Comparison of ENCODE assay signal across 11 mouse cellular contexts in the genomic region with DNA sequence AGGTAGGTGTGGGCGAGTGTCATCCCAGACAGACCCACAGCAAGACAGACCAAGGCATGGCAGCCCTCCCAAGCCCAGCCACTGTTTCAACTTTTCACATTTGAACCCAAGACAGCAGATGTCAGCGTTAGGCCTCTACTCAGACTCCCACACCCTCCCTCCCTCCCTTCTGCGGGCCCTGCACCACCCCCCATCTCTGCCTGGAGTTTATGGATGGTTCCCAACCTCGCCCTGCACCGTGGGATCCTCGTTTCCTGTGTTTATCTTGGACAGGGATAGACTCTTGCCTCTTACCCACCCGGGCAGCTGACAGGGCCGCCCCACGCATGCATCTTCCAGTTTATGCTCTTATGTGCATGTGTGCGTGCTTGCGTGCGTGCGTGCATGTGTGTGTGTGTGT.
A peak's percentile ranks its signal among the peaks of the same experiment; 100 is the strongest.
DNase-seq lines count a peak whose midpoint lies in the region; ATAC-seq lines count a peak whose summit lies in the region.
"Had no signal": no experiment of that assay in that cellular context is flagged by ENCODE, and none has a peak within 500 bp of the region (broad histone marks: within the 10 kb centered on the region; RNA-seq: fewer than 3 reads in every experiment).

No protein-coding gene starts in this region.

- no peak overlapping the region for H3K9ac ChIP-seq in heart, embryonic 14.5 days (ENCODE audit: low read length)
- no peak overlapping the region for H3K9ac ChIP-seq in lung, embryonic 15.5 days
- H3K9ac ChIP-seq in hindbrain, embryonic 14.5 days: no peak overlapping the region

- no peak overlapping the region for H3K4me3 ChIP-seq in heart, embryonic 10.5 days
- H3K4me3 ChIP-seq in heart, embryonic 14.5 days (ENCODE audit: control insufficient read depth in 1 of 2, insufficient read depth in 1 of 2, low read depth in 1 of 2, low read length in 2 of 2): no peak overlapping the region
- H3K4me3 ChIP-seq in lung, embryonic 15.5 days: no peak overlapping the region
- no peak overlapping the region for H3K4me3 ChIP-seq in hindbrain, embryonic 14.5 days (replicated peaks; ENCODE audit: low read length)

- no peaks in the 10 kb centered on the region for H3K9me3 ChIP-seq in heart, embryonic 10.5 days
- no peaks in the 10 kb centered on the region for H3K9me3 ChIP-seq in heart, embryonic 14.5 days (ENCODE audit: control insufficient read depth, low read length)
- no peaks in the 10 kb centered on the region for H3K9me3 ChIP-seq in lung, embryonic 15.5 days
- H3K9me3 ChIP-seq in hindbrain, embryonic 14.5 days (ENCODE audit: control insufficient read depth, low read length): no peaks in the 10 kb centered on the region

- WGBS in heart, embryonic 10.5 days: 49% methylated on average over 13 of the region's 13 CpGs
- WGBS in heart, embryonic 14.5 days: 39% methylated on average over 13 of the region's 13 CpGs
- WGBS in lung, embryonic 15.5 days: 15% methylated on average over 12 of the region's 13 CpGs
- 65% methylated on average over 13 of the region's 13 CpGs for WGBS in hindbrain, embryonic 14.5 days

- H3K4me2 ChIP-seq in heart, embryonic 14.5 days (ENCODE audit: low read length): no peak overlapping the region
- H3K4me2 ChIP-seq in lung, embryonic 15.5 days: no peak overlapping the region
- H3K4me2 ChIP-seq in hindbrain, embryonic 14.5 days (replicated peaks): no peak overlapping the region

- peak; percentile 88 for DNase-seq in heart, adult 11 months
- DNase-seq in heart, embryonic 10.5 days (ENCODE audit: low spot score): no peak
- peak; percentile 47 for DNase-seq in 3T3-L1 (ENCODE audit: low read depth, low spot score)
- DNase-seq in right cerebral cortex, postnatal 25 days: no peak
- no peak for DNase-seq in hindbrain, embryonic 14.5 days (ENCODE audit: low spot score)
- no peak for DNase-seq in cerebellum, adult 11-12 months
- DNase-seq: cerebellum, adult 2 months had no signal

- H3K36me3 ChIP-seq in heart, embryonic 10.5 days: no peaks in the 10 kb centered on the region
- no peaks in the 10 kb centered on the region for H3K36me3 ChIP-seq in heart, embryonic 14.5 days (ENCODE audit: control insufficient read depth, insufficient read depth, low read length)
- no peaks in the 10 kb centered on the region for H3K36me3 ChIP-seq in lung, embryonic 15.5 days
- H3K36me3 ChIP-seq in hindbrain, embryonic 14.5 days (replicated peaks; ENCODE audit: control insufficient read depth, insufficient read depth): no peaks in the 10 kb centered on the region

- peaks cover 73% of the 10 kb centered on the region for H3K27me3 ChIP-seq in heart, embryonic 10.5 days (ENCODE audit: insufficient read depth, poor library complexity, severe bottlenecking)
- H3K27me3 ChIP-seq in heart, embryonic 14.5 days (ENCODE audit: control insufficient read depth, insufficient read depth, low read length): peaks cover 3% of the 10 kb centered on the region
- peaks cover 40% of the 10 kb centered on the region for H3K27me3 ChIP-seq in lung, embryonic 15.5 days
- H3K27me3 ChIP-seq in hindbrain, embryonic 14.5 days (ENCODE audit: control insufficient read depth, insufficient read depth, low read length): no peaks in the 10 kb centered on the region

- H3K4me1 ChIP-seq in heart, embryonic 10.5 days: peaks cover 32% of the 10 kb centered on the region
- H3K4me1 ChIP-seq in heart, embryonic 14.5 days (ENCODE audit: control insufficient read depth in 2 of 2, insufficient read depth in 2 of 2, low read length in 2 of 2): peaks cover 8 to 13% of the 10 kb centered on the region in 2 experiments; a peak in 3 of 4 replicates
- H3K4me1 ChIP-seq in lung, embryonic 15.5 days: peaks cover 26% of the 10 kb centered on the region; the same call in 1 of the 2 replicates
- no peaks in the 10 kb centered on the region for H3K4me1 ChIP-seq in hindbrain, embryonic 14.5 days (replicated peaks; ENCODE audit: control insufficient read depth, insufficient read depth, low read length)

- H3K27ac ChIP-seq in heart, embryonic 10.5 days: no peak overlapping the region
- H3K27ac ChIP-seq in heart, embryonic 14.5 days (replicated peaks in 1 of 2; ENCODE audit: control insufficient read depth in 1 of 2, insufficient read depth in 1 of 2, low read depth in 2 of 2, low read length in 2 of 2): no peak overlapping the region
- no peak overlapping the region for H3K27ac ChIP-seq in lung, embryonic 15.5 days
- H3K27ac ChIP-seq in hindbrain, embryonic 14.5 days: no peak overlapping the region

- ATAC-seq in heart, embryonic 14.5 days (ENCODE audit: insufficient number of reproducible peaks, insufficient read depth, low FRiP score, low read depth): 0 out of 2 replicates have a peak, but pooled peaks have one; percentile 15
- peak; percentile 57 for ATAC-seq in lung, embryonic 15.5 days (ENCODE audit: borderline replicate concordance, extremely low read depth, low FRiP score, low TSS enrichment)
- no peak for ATAC-seq in hindbrain, embryonic 14.5 days (ENCODE audit: low FRiP score)
- ATAC-seq: activated CD4-positive, CD25-positive, alpha-beta regulatory T cell, adult 4 months; forebrain, embryonic 14.5 days had no signal

Comparison
In these comparisons a context has a peak if more than half of its experiments do, and no peak if none do; other contexts are left out.
1. DNase-seq: peak in heart, adult 11 months (single experiment) and 3T3-L1 (single experiment); none in heart, embryonic 10.5 days (single experiment), right cerebral cortex, postnatal 25 days (single experiment), hindbrain, embryonic 14.5 days (single experiment) and cerebellum, adult 11-12 months (single experiment).